Mouse (Mus musculus) Patski (cell line): ENCODE results near the gene Agbl4. TPM values are rescaled to one million over a fixed set of nuclear protein-coding genes. Genes with fewer than 3 reads are reported as not detected.
"Not testable (repeated sequence)": the region's sequence is repeated elsewhere in the genome, so short reads cannot be mapped to it uniquely, and the experiment has no call there.

Experiments
- ATAC-seq: fragments of 100-300 bp; one replicate; pipeline ENCODE4 v1.8.0; 2021
- CTCF ChIA-PET: fragments of 350-600 bp; sonication (Branson Sonifier 250); formaldehyde crosslinking; loops from one replicate; lab custom pipeline; 2022; ENCODE audit warnings: inconsistent platforms; lab: Charles Lee
- POLR2A ChIA-PET: fragments of 350-600 bp; sonication (Branson Sonifier 250); formaldehyde crosslinking; loops from one replicate; lab custom pipeline; 2022; ENCODE audit warnings: antibody characterized with exemption, inconsistent platforms; lab: Charles Lee
- DNase-seq: peaks from one replicate; pipeline ENCODE4 v3.0.0-alpha.2; 2011; ENCODE audit warnings: low read depth, low spot score
- H3K27me3 ChIP-seq: fragments of 371-371 bp; one replicate; pipeline ENCODE4 v1.5.1; 2021
- CTCF ChIP-seq: fragments of 100-300 bp; IDR thresholded peaks from one replicate; pipeline ENCODE4 v1.5.1; 2021
- in situ Hi-C: fragments of 300-500 bp; cut with MboI; formaldehyde crosslinking; loops from 3 replicates; pipeline ENCODE4 v1.11.1; 2018; ENCODE audit warnings: low pct_unique_long_range_greater_than_20kb, mixed read lengths
- polyA plus RNA-seq: library from polyadenylated mRNA; unstranded; gene quantifications from one replicate; pipeline ENCODE4 v1.2.3, GENCODE M21; 2021

Gene Agbl4
- polyA plus RNA-seq, 1 experiment from 2014 or later = 0.27 TPM

DNA sequence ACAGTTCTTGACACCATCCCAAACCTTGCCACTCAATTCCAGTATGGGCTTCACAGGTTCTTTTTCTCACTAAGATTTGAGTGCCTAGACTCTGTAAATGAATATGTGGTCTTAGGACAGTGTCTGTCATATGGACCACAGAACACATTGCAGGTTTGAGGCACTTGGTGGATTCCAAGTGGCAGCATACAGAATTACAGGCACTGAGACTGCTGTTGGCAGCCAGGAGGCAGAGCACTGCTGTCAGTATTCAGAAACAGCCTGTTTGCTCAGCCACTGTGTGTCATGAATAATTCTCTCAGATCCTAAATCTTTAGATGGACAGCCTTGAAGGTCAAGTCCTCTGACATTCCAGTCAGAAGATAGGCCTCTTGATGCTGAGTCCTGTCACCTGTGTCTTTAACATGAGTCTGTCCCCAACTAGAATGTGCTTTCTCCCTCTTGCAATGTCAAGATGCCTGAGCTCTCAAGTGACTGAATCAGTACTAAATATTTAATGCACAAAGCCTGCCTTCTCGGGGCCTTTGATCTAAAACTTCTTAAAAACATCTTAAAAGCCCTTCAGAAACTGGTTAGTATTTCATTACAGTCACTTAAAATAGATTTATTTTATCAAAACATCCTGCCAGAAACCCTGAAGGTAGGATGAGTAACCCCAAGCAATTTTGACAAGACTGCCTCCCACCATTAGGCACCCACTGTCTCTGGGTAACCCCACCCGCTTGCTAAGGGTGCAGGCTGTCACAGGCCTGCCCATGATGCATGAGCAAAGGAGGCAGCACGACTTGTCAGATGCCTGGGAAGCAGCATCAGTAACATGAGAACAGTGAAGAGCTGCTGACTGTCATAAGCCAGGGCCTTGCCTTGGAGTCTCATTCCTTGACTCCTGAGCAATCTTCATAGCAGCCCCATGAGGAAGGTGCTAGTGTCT is 739.0 kb downstream of the Agbl4 start:
- H3K27me3 ChIP-seq = no peaks in the 10 kb centered on the region
- in situ Hi-C loops = no loop called here
- no peak for TF ChIP-seq CTCF
- no peak for ATAC-seq
- POLR2A ChIA-PET = no interaction called here
- CTCF ChIA-PET = no interaction called here
- no peak for DNase-seq

DNA sequence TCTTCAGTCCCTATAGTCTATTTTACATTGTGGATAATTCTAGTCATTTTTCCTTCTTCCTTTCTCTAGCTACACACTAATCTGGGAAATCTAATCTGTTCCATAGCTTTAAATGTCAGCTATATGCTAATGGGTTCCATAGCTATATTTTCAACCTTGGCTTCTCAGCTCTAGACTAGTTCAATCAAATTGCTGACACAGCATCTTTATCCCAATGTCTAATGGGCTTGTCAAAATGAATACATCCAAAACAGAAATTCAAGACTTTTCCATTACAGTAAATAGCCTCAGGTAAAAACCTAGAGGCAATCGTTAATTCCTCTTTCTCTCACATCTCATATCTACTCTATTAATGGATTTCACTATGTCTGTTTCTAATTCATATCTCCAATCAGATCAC is 750.3 kb downstream of the Agbl4 start:
- ATAC-seq = no peak
- POLR2A ChIA-PET = no interaction called here
- H3K27me3 ChIP-seq = no peaks in the 10 kb centered on the region
- DNase-seq = no peak
- in situ Hi-C loops = no loop called here
- CTCF ChIA-PET = no interaction called here
- no peak for TF ChIP-seq CTCF

GRCm38 (mm10) chr4:111155859-111156258 is 758.4 kb downstream of the Agbl4 start:
- no peak for TF ChIP-seq CTCF
- in situ Hi-C loops = no loop called here
- CTCF ChIA-PET = no interaction called here
- no peaks in the 10 kb centered on the region for H3K27me3 ChIP-seq
- POLR2A ChIA-PET = no interaction called here
- DNase-seq (no peak), ATAC-seq (no peak)

DNA sequence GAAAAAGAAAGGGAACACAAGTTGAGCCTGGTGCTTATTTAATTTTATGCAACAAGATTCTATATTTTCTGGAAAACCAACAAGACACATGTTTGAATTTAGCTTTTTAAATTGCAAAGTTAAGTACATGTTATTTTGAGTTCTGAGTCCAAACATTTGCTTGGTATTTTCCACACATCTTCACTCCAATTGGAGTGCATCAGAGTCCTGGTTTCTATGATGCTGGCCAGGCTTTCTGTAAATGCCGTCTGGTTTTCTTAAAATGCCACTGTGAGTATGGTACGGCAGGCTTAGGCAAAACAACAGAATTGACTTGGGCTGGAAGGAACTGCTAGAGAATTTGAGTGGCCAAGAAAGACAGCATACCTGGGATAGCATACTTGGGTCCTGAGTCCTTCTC is 784.0 kb downstream of the Agbl4 start:
- CTCF ChIA-PET = no interaction called here
- TF ChIP-seq CTCF = no peak
- in situ Hi-C loops = no loop called here
- ATAC-seq (no peak), DNase-seq (no peak)
- POLR2A ChIA-PET = no interaction called here
- no peaks in the 10 kb centered on the region for H3K27me3 ChIP-seq

- in situ Hi-C loops = no loop called here
- H3K27me3 ChIP-seq = no peaks in the 10 kb centered on the region
- ATAC-seq (no peak), DNase-seq (no peak)
- POLR2A ChIA-PET = no interaction called here
- CTCF ChIA-PET = interaction anchor here (1.2 kb wide), 1 partner anchor 16 kb away, joined by 3 read pairs; no protein-coding TSS in a partner anchor
- no peak for TF ChIP-seq CTCF
Measured at GRCm38 (mm10) chr4:111200100-111200499, 802.6 kb downstream of the Agbl4 start.

GRCm38 (mm10) chr4:111215191-111215762 is 817.8 kb downstream of the Agbl4 start:
- ChIA-PET POLR2A (no interaction called here), CTCF (interaction anchor here (1.6 kb wide), 1 partner anchor 15 kb away, joined by 3 read pairs; no protein-coding TSS in a partner anchor)
- ATAC-seq = no peak
- no peak for DNase-seq
- in situ Hi-C loops = no loop called here
- H3K27me3 ChIP-seq = no peaks in the 10 kb centered on the region
- TF ChIP-seq CTCF = no peak

- CTCF ChIA-PET, ATAC-seq: not testable (repeated sequence)
Measured at GRCm38 (mm10) chr4:111219030-111219429, 821.6 kb downstream of the Agbl4 start.

GRCm38 (mm10) chr4:111219543-111219942 is 822.1 kb downstream of the Agbl4 start:
- ATAC-seq, POLR2A ChIA-PET, H3K27me3 ChIP-seq, DNase-seq, CTCF ChIA-PET, in situ Hi-C loops: not testable (repeated sequence)

More at GRCm38 (mm10) chr4:111219030-111219429, 821.6 kb downstream of the Agbl4 start:
- DNase-seq, POLR2A ChIA-PET, in situ Hi-C loops, H3K27me3 ChIP-seq: not testable (repeated sequence)

DNA sequence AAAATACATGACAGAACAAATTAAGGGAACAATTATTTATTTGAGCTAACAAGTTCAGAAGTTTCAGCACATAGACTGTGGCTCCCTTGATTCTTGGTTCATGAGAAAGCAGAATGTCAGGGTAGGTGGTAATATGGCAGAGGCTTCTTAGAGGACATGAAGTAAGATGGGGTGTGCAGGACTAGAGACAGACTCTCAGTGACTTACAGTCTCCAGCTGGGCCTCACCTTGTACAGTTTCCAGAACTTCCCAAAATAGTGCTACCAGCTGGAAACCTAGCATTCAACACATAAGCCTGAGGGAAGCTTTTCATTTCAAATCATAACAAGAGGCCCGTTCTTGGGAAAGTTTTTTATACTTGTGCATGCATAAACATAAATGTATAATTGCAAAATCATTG is 836.4 kb downstream of the Agbl4 start:
- DNase-seq (no peak), ATAC-seq (no peak)
- in situ Hi-C loops = no loop called here
- ChIA-PET CTCF (no interaction called here), POLR2A (no interaction called here)
- TF ChIP-seq CTCF = no peak
- no peaks in the 10 kb centered on the region for H3K27me3 ChIP-seq

DNA sequence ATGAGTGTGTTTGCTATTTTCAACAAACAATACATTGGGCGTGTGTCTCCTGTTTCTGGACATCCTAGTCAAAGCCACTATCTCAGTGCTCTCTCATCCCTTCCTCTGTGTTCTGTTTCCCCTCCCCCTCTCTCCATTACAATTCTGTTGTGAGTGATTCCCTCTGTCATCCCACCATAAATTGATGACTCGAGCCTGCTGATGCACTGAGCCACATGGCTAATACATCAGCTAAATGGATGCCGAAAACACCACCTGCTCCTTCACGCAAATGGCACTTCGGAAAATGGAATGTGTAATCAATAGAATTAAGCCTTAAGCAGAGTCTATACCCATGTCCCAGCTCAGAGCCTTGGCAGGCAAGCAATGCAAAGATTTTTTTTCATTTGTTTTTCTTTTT is 854.5 kb downstream of the Agbl4 start:
- POLR2A ChIA-PET = no interaction called here
- no peak for DNase-seq
- CTCF ChIA-PET = no interaction called here
- H3K27me3 ChIP-seq = no peaks in the 10 kb centered on the region
- in situ Hi-C loops = no loop called here
- no peak for TF ChIP-seq CTCF
- no peak for ATAC-seq

DNA sequence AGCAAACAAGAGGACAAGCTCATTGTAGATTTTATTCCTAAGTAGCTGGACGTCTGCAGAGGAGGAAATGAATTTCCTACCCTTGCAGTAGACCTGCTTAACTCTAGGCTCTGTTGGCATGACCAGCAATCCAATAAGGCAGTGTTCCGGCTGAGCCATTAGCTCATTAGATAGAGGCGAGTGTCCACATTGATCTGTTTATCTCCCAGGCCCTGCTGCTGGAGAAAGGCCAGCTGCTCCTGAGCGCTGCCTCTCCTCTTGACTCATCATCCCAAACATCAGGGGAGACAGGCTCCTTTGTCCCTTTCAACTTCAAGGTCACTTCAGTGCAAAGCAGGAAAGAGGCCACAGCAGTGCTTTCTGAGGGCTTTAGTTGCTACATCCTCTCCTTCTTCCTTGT is 858.0 kb downstream of the Agbl4 start:
- DNase-seq (no peak), ATAC-seq (no peak)
- ChIA-PET CTCF (no interaction called here), POLR2A (no interaction called here)
- no peak for TF ChIP-seq CTCF
- H3K27me3 ChIP-seq = no peaks in the 10 kb centered on the region
- in situ Hi-C loops = no loop called here
